Mouse (Mus musculus) right cerebral cortex, postnatal 10 days (tissue): ENCODE measurements around the gene Pms2.

ENCODE experiments used
- DNase-seq, 2 experiments: peaks; one replicate each; pipeline ENCODE4 v3.0.0; 2021; ENCODE audit warnings: low spot score in 2 of 2

Pms2 gene

GRCm38 (mm10) chr5:143909417-143910400 is at the start of gene Pms2, which contains the start of gene Aimp2:
TSS of gene Pms2 (plus strand) at chr5:143909964.
TSS of gene Aimp2 (minus strand) at chr5:143909847.
- peak; percentile 98 to 99 for DNase-seq

- DNase-seq: no peak
These were observed 38.1 kb upstream of the Pms2 start for GRCm38 (mm10) chr5:143871547-143872169.

- no peak for DNase-seq
These were observed 35.2 kb upstream of the Pms2 start for GRCm38 (mm10) chr5:143874571-143874970.

- DNase-seq: no peak
These were observed 24.5 kb upstream of the Pms2 start for GRCm38 (mm10) chr5:143885274-143885673.

GRCm38 (mm10) chr5:143890741-143891140 is 19.0 kb upstream of the Pms2 start:
- no peak for DNase-seq

GRCm38 (mm10) chr5:143892255-143892886 is 17.4 kb upstream of the Pms2 start:
- DNase-seq: peak in 1 of 2 experiments; percentile 43

GRCm38 (mm10) chr5:143893396-143893795 is 16.4 kb upstream of the Pms2 start:
- no peak for DNase-seq

- DNase-seq: no peak
These were observed 12.0 kb upstream of the Pms2 start, which contains the start of gene Ankrd61 for GRCm38 (mm10) chr5:143897635-143898330. TSS of gene Ankrd61 (minus strand) at chr5:143897685.

GRCm38 (mm10) chr5:143902111-143902510 is 7.7 kb upstream of the Pms2 start:
- DNase-seq: peak; percentile 71 to 75

- DNase-seq: no peak
These were observed 6.0 kb upstream of the Pms2 start for GRCm38 (mm10) chr5:143903813-143904212.

GRCm38 (mm10) chr5:143906429-143906828 is 3.3 kb upstream of the Pms2 start:
- DNase-seq: no peak

- no peak for DNase-seq
These were observed 838 bp upstream of the Pms2 start for GRCm38 (mm10) chr5:143908926-143909325.

GRCm38 (mm10) chr5:143916221-143916620 is 6.5 kb downstream of the Pms2 start:
- DNase-seq: no peak

- DNase-seq: peak in 1 of 2 experiments; percentile 59
These were observed 7.7 kb downstream of the Pms2 start for GRCm38 (mm10) chr5:143917418-143917817.

GRCm38 (mm10) chr5:143918120-143918519 is 8.4 kb downstream of the Pms2 start:
- no peak for DNase-seq

GRCm38 (mm10) chr5:143924781-143925452 is 15.2 kb downstream of the Pms2 start:
- DNase-seq: no peak

GRCm38 (mm10) chr5:143927875-143928274 is 18.1 kb downstream of the Pms2 start, which contains the start of gene Gm42421:
TSS of gene Gm42421 (plus strand) at chr5:143928175.
- DNase-seq: no peak

GRCm38 (mm10) chr5:143929291-143929690 is 19.5 kb downstream of the Pms2 start:
- DNase-seq: no peak

- DNase-seq: no peak
These were observed 20.9 kb downstream of the Pms2 start for GRCm38 (mm10) chr5:143930656-143931055.

GRCm38 (mm10) chr5:143931863-143932580 is 22.3 kb downstream of the Pms2 start:
- no peak for DNase-seq
